Mouse (Mus musculus) kidney, postnatal 0 days (tissue): Measurements from ENCODE around the gene Spata31d1d. TPM values are rescaled to one million over a fixed set of nuclear protein-coding genes. Genes with fewer than 3 reads are reported as not detected.

Source experiments
- ATAC-seq: fragments of 200-750 bp; cut with Nextera tagmentation; replicated peaks from 2 replicates; pipeline ENCODE4 v1.8.0; 2017; ENCODE audit warnings: low read depth, moderate number of reproducible peaks, moderate TSS enrichment, moderate library complexity; ENCODE audit not compliant: low FRiP score
- DNase-seq: peaks from one replicate; pipeline ENCODE4 v3.0.0-alpha.2; 2016; ENCODE audit warnings: low spot score
- H3K27ac ChIP-seq: fragments of 300-500 bp; sonication (generic); 2 replicates; pipeline ENCODE4 v1.5.1; 2014; ENCODE audit warnings: mild to moderate bottlenecking
- H3K27me3 ChIP-seq: fragments of 300-500 bp; sonication (generic); 2 replicates; pipeline ENCODE4 v1.6.1; 2014; ENCODE audit warnings: low read length, mixed read lengths; ENCODE audit not compliant: insufficient read depth
- H3K36me3 ChIP-seq: fragments of 300-500 bp; sonication (generic); 2 replicates; pipeline ENCODE4 v1.6.1; 2014; ENCODE audit warnings: low read length, mixed read lengths; ENCODE audit not compliant: insufficient read depth
- H3K4me1 ChIP-seq: fragments of 300-500 bp; sonication (generic); replicated peaks from 2 replicates; pipeline ENCODE4 v1.6.1; 2014; ENCODE audit warnings: antibody characterized with exemption, low read length, mixed read lengths; ENCODE audit not compliant: insufficient read depth
- H3K4me2 ChIP-seq: fragments of 300-500 bp; sonication (generic); 2 replicates; pipeline ENCODE4 v1.6.1; 2014; ENCODE audit warnings: mild to moderate bottlenecking, low read length, moderate library complexity, mixed read lengths
- H3K4me3 ChIP-seq: fragments of 300-500 bp; sonication (generic); replicated peaks from 2 replicates; pipeline ENCODE4 v1.5.1; 2014; ENCODE audit warnings: low read depth, low read length
- H3K9ac ChIP-seq: fragments of 300-500 bp; sonication (generic); 2 replicates; pipeline ENCODE4 v1.6.1; 2014; ENCODE audit warnings: low read depth, low read length
- H3K9me3 ChIP-seq: fragments of 300-500 bp; sonication (generic); replicated peaks from 2 replicates; pipeline ENCODE4 v1.6.1; 2016; ENCODE audit warnings: low read length, inconsistent platforms, mixed read lengths
- CTCF ChIP-seq: IDR thresholded peaks from 2 replicates; pipeline ENCODE4 v1.5.1; 2016; ENCODE audit warnings: antibody characterized with exemption, low read depth, mild to moderate bottlenecking, moderate library complexity
- WGBS: fragments of 180-500 bp; shearing (Covaris S2); extraction: QIAGEN DNeasy Blood & Tissue Kit; methylation state at CpG from one replicate; pipeline ENCODE4 v1.1.7; 2014; 5-methylcytosine and 5-hydroxymethylcytosine counted together
- polyA plus RNA-seq: library from polyadenylated mRNA; unstranded; fragments of >200 nt; fragmentation: Nextera tagmentation; extraction: Ambion mirVana; gene quantifications from 2 replicates; pipeline ENCODE4 v1.2.1, GENCODE M21; 2015

The Spata31d1d gene
- polyA plus RNA-seq, 1 experiment from 2014 or later, result not detected

DNA sequence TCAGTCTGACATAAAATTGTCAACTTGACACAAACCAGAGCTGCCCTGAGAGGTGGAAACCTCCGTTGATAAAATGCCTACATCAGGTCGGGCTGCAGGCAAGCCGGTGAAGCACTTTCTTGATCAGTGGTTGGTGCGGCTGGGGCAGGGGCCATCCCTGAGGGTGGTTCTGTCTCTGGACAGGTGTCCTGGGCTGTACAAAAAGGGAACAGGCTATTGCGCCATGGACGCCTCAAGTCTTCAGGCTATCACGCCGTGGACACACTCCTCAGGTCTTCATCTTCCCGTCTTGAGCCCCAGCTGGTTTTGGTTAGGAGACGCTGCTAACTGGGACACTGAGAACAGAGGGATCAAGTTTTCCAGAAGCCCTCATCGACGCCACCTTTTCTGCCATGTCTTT lies 18.8 kb upstream of the Spata31d1d start:
- ATAC-seq (no peak), DNase-seq (no peak)
- no peaks in the 10 kb centered on the region for H3K4me1 ChIP-seq
- 72% methylated on average over 12 of the region's 12 CpGs for WGBS
- no peak for TF ChIP-seq CTCF
- 0 out of 2 replicates have a peak, but pooled peaks cover 9% of the 10 kb centered on the region for H3K36me3 ChIP-seq
- H3K27ac ChIP-seq, result no peak overlapping the region
- no peak overlapping the region for H3K4me3 ChIP-seq
- H3K4me2 ChIP-seq, result no peak overlapping the region
- H3K9me3 ChIP-seq, result no peaks in the 10 kb centered on the region
- no peaks in the 10 kb centered on the region for H3K27me3 ChIP-seq
- no peak overlapping the region for H3K9ac ChIP-seq

DNA sequence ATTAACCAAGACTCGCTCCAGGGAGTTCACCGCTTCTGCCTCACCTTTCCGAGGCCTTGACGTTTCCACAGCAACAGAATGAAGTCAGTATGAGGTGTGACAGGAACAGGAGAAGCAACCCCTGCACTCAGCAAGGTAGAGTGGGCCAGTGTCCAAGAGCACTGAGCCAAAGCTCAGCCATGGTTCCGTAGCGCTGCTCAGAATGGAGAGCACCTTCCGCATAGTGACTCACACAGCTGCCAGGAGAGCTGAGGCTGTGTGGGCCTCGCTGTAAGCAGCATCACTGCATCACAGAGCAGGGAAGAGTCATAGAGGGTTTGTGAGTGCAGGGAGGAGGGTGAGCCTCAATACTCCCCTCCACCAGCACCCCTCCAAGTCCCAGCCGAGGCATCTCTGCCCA lies 15.2 kb upstream of the Spata31d1d start, which contains the start of gene 1700014D04Rik:
TSS of gene 1700014D04Rik (minus strand) at position 42 of the 400 bp plus-strand sequence.
- H3K9me3 ChIP-seq, result no peaks in the 10 kb centered on the region
- 76% methylated on average over 9 of the region's 9 CpGs for WGBS
- DNase-seq (no peak), ATAC-seq (0 out of 2 replicates have a peak, but pooled peaks have one; percentile 33)
- H3K9ac ChIP-seq, result no peak within 1 kb of the TSS
- no peak within 1 kb of the TSS for H3K4me3 ChIP-seq
- H3K27ac ChIP-seq, result no peak within 1 kb of the TSS
- H3K27me3 ChIP-seq, result no peaks in the 10 kb centered on the region
- H3K36me3 ChIP-seq, result no peaks in the 10 kb centered on the region
- no peak within 1 kb of the TSS for H3K4me2 ChIP-seq
- H3K4me1 ChIP-seq, result no peaks in the 10 kb centered on the region
- no peak for TF ChIP-seq CTCF

DNA sequence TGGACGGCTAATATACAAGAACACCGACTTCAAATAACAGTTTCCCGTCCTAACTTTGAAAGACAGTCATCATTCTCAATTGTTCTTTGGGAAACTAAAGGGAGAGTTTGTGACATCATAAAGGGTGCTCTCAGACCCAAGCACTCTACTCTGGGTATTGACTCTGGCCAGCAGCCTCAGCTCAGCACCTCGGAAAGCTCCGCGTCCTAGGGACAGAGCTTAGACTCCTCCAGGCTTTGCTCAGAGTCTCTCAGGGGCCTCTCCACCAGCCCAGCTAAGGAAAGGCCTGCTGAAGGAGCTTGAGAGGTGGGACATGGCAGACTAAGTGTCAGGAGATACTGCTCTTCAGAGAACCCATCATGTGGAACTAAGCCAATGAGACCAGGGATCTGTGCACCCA lies 14.6 kb upstream of the Spata31d1d start:
- WGBS, result 69% methylated on average over 6 of the region's 6 CpGs
- no peak overlapping the region for H3K4me2 ChIP-seq
- no peak overlapping the region for H3K4me3 ChIP-seq

GRCm38 (mm10) chr13:59745462-59745861 lies 13.9 kb upstream of the Spata31d1d start:
- WGBS, result 78% methylated on average over 6 of the region's 6 CpGs
- ATAC-seq, result no peak
- Histone ChIP-seq H3K27ac (no peak overlapping the region), H3K9ac (no peak overlapping the region), H3K4me3 (no peak overlapping the region), H3K27me3 (no peaks in the 10 kb centered on the region), H3K4me1 (no peaks in the 10 kb centered on the region), H3K9me3 (no peaks in the 10 kb centered on the region), H3K4me2 (no peak overlapping the region), H3K36me3 (no peaks in the 10 kb centered on the region)
- TF ChIP-seq CTCF, result no peak; the same call in 1 of the 2 replicates
- DNase-seq, result no peak

More for the DNA sequence above, 14.6 kb upstream of the Spata31d1d start:
- no peaks in the 10 kb centered on the region for H3K4me1 ChIP-seq
- no peaks in the 10 kb centered on the region for H3K36me3 ChIP-seq
- no peak for TF ChIP-seq CTCF
- H3K27me3 ChIP-seq, result no peaks in the 10 kb centered on the region
- peak; percentile 55 for DNase-seq
- no peak overlapping the region for H3K27ac ChIP-seq
- H3K9ac ChIP-seq, result no peak overlapping the region
- ATAC-seq, result no peak
- H3K9me3 ChIP-seq, result no peaks in the 10 kb centered on the region

- H3K36me3 ChIP-seq, result no peaks in the 10 kb centered on the region
- 72% methylated on average over 10 of the region's 10 CpGs for whole genome bisulfite sequencing
- no peak overlapping the region for H3K27ac ChIP-seq
- no peak overlapping the region for H3K4me3 ChIP-seq
- H3K4me2 ChIP-seq, result no peak overlapping the region
- no peaks in the 10 kb centered on the region for H3K4me1 ChIP-seq
- H3K27me3 ChIP-seq, result no peaks in the 10 kb centered on the region
- ATAC-seq (no peak), DNase-seq (no peak)
- peak; percentile 60 for TF ChIP-seq CTCF
- H3K9ac ChIP-seq, result no peak overlapping the region
- H3K9me3 ChIP-seq, result no peaks in the 10 kb centered on the region
These were observed 10.1 kb upstream of the Spata31d1d start for GRCm38 (mm10) chr13:59741697-59742096.

DNA sequence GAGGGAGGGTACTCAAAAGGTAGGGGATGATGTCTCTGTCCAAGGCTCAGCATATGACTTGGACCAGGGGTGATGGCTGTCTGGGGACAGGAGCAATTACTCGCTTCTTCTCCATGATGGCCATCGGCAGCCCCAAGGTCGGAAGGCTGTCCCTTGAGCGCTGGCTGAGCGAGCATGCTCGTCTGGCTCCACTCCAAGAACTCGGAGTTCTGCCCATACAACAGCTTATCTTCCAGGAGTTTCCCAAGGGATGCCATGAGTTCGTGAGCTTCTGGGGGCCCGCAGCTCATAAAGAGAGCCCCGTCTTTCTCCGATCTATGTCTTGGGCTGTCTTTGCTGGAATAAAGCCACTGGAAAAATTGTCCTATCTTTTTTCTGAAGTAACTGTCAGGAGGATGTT lies 9.5 kb upstream of the Spata31d1d start:
- Histone ChIP-seq H3K4me2 (no peak overlapping the region), H3K27ac (no peak overlapping the region), H3K9ac (no peak overlapping the region), H3K27me3 (no peaks in the 10 kb centered on the region), H3K36me3 (no peaks in the 10 kb centered on the region), H3K4me1 (no peaks in the 10 kb centered on the region), H3K9me3 (no peaks in the 10 kb centered on the region), H3K4me3 (no peak overlapping the region)
- DNase-seq (no peak), ATAC-seq (no peak)
- TF ChIP-seq CTCF, result no peak
- 66% methylated on average over 11 of the region's 11 CpGs for WGBS

GRCm38 (mm10) chr13:59739397-59739796 lies 7.8 kb upstream of the Spata31d1d start:
- Histone ChIP-seq H3K9ac (no peak overlapping the region), H3K27ac (no peak overlapping the region), H3K4me3 (no peak overlapping the region), H3K27me3 (no peaks in the 10 kb centered on the region), H3K4me2 (no peak overlapping the region), H3K9me3 (no peaks in the 10 kb centered on the region), H3K36me3 (no peaks in the 10 kb centered on the region), H3K4me1 (no peaks in the 10 kb centered on the region)
- WGBS, result 91% methylated on average over 4 of the region's 4 CpGs
- no peak for ATAC-seq
- TF ChIP-seq CTCF, result no peak
- no peak for DNase-seq
